Mouse (Mus musculus) ES-E14 (cell line): Measurements from ENCODE around the gene Drg1. TPM values are rescaled to one million over a fixed set of nuclear protein-coding genes. Genes with fewer than 3 reads are reported as not detected.
A peak's percentile ranks its signal among the peaks of the same experiment; 100 is the strongest.

Experiments used
- DNase-seq: peaks from one replicate; pipeline ENCODE4 v3.0.0-alpha.2; 2013; ENCODE audit warnings: low read depth, low spot score
- H3K27ac ChIP-seq: 2 replicates; pipeline ENCODE4 v1.5.1; 2012; ENCODE audit warnings: low read depth, mild to moderate bottlenecking, low read length, moderate library complexity, mixed read lengths; ENCODE audit not compliant: poor library complexity, insufficient read depth, severe bottlenecking
- H3K36me3 ChIP-seq: 2 replicates; pipeline ENCODE4 v1.6.1; 2012; ENCODE audit warnings: mild to moderate bottlenecking, low read length, moderate library complexity, mixed read lengths; ENCODE audit not compliant: control insufficient read depth, poor library complexity, insufficient read depth, severe bottlenecking
- H3K4me1 ChIP-seq, 2 experiments: fragments of 150-350 bp in 1 of 2; sonication (generic) in 1 of 2; 2 replicates each; pipeline ENCODE4 v1.6.1; 2012; ENCODE audit warnings: low read length in 2 of 2, mild to moderate bottlenecking in 1 of 2, mixed read lengths in 1 of 2; ENCODE audit not compliant: control insufficient read depth in 2 of 2, insufficient read depth in 2 of 2, poor library complexity in 1 of 2
- H3K4me3 ChIP-seq, 2 experiments: fragments of 150-350 bp in 1 of 2; sonication (generic) in 1 of 2; 2 replicates each; pipeline ENCODE4 v1.5.1; 2012; ENCODE audit warnings: low read length in 2 of 2, low read depth in 1 of 2, mild to moderate bottlenecking in 1 of 2, mixed read lengths in 1 of 2; ENCODE audit not compliant: insufficient read depth in 1 of 2, poor library complexity in 1 of 2, severe bottlenecking in 1 of 2
- H3K9ac ChIP-seq: 2 replicates; pipeline ENCODE4 v1.6.1; 2012; ENCODE audit warnings: low read depth, mild to moderate bottlenecking, low read length, mixed read lengths; ENCODE audit not compliant: poor library complexity, insufficient read depth, severe bottlenecking
- H3K9me3 ChIP-seq: fragments of 150-350 bp; sonication (generic); 2 replicates; pipeline ENCODE4 v1.6.1; 2012; ENCODE audit warnings: low read depth, mild to moderate bottlenecking, low read length; ENCODE audit not compliant: control insufficient read depth, insufficient read depth
- CHD2 ChIP-seq: IDR thresholded peaks from 2 replicates; pipeline ENCODE4 v1.6.1; 2014; ENCODE audit warnings: mild to moderate bottlenecking, low read depth, low read length, inconsistent platforms
- HCFC1 ChIP-seq: IDR thresholded peaks from 2 replicates; pipeline ENCODE4 v1.6.1; 2012; ENCODE audit warnings: low read length, inconsistent platforms, borderline replicate concordance; ENCODE audit not compliant: insufficient read depth
- MAFK ChIP-seq: IDR thresholded peaks from 2 replicates; pipeline ENCODE4 v1.6.1; 2014; ENCODE audit warnings: mild to moderate bottlenecking, low read depth, low read length, inconsistent platforms; ENCODE audit not compliant: insufficient read depth
- ZC3H11A ChIP-seq: IDR thresholded peaks from 2 replicates; pipeline ENCODE4 v1.6.1; 2012; ENCODE audit warnings: low read depth, mild to moderate bottlenecking, inconsistent platforms, low read length, borderline replicate concordance
- ZNF384 ChIP-seq: IDR thresholded peaks from 2 replicates; pipeline ENCODE4 v1.6.1; 2012; ENCODE audit warnings: low read depth, low read length, inconsistent platforms
- in situ Hi-C, 2 experiments: fragments of 600-800 bp; cut with MboI; formaldehyde crosslinking; loops; one replicate each; pipeline ENCODE4 v1.15.1; 2025; ENCODE audit warnings: low sequenced_read_pairs in 2 of 2, inconsistent platforms in 1 of 2; ENCODE audit not compliant: unreplicated experiment in 2 of 2
- total RNA-seq: library from RNA; depleted of rRNA; stranded (reverse); fragments of 300-350 nt; gene quantifications from 2 replicates; pipeline ENCODE4 v1.2.3, GENCODE M21; 2012; rRNA removed

Drg1 gene
- 119 and 180 TPM in 2 replicates for total RNA-seq

DNA sequence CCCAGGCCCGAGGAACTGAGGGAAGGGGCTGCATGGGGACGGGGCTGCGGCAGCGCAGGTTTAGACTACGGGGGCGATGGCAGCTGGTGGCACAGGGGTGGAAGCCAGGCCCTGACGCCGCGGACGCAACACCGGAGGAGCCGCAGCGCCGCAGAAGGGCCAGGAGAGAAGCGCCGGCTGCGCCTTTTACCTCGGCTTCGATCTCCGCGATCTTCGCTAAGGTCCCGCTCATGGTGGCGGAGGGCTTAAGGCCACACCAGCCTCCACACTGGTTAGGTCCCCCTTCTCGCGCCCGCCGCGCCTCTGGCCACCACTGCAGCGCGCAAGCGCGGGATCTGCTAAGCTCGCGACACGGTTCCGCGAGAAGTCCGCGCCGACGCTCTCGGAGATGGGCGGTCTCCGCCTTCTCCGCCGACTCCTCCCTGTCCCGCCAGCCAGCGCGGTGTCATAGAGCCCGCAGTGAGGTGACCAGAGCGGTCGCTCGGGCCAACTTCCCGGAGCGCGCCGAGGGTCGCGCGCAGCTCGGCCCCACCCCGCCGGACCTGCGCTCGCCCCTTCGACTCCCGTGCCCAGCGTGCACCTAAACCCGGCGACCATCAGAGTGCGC lies at the start of gene Drg1:
Gene Drg1 (minus strand): TSS at position 337 of the 607 bp plus-strand sequence.
- Histone ChIP-seq H3K9me3 (no peaks in the 10 kb centered on the region), H3K36me3 (peaks cover 13% of the 10 kb centered on the region), H3K9ac (peak within 1 kb of the TSS; percentile 97), H3K27ac (peak within 1 kb of the TSS; percentile 84), H3K4me1 (peaks cover 5 to 15% of the 10 kb centered on the region in 2 experiments), H3K4me3 (peak within 1 kb of the TSS; percentile 83 to 90)
- TF ChIP-seq MAFK (no peak), ZNF384 (no peak), HCFC1 (peak; percentile 62; the same call in 1 of the 2 replicates), ZC3H11A (no peak), CHD2 (peak; percentile 95)
- in situ Hi-C loops: no loop called here
- DNase-seq: peak; percentile 89

DNA sequence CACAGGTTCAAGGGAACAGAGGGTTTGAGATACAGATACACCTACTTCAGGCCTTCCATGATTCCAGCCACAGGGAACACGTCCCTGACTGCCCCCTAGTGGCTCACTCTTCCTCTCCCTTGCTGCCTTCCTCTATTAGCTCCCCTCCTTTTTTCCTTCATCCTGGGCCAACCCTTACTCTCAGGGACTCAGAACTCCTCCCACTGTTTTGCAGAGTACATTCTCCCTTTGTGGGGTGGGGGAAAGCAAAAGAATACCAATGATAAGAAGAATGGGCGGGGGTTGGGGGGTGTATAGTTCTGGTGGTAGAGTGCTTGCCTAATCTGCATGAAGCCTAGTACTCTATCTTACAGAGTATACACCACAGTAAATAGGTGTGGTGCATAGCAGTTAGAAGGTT lies 47.9 kb upstream of the Drg1 start:
- DNase-seq: peak; percentile 93
- Histone ChIP-seq H3K9ac (no peak overlapping the region), H3K36me3 (peaks cover 24% of the 10 kb centered on the region), H3K9me3 (no peaks in the 10 kb centered on the region), H3K4me3 (no peak overlapping the region), H3K27ac (no peak overlapping the region), H3K4me1 (peaks cover 2 to 4% of the 10 kb centered on the region in 2 experiments; a peak in 2 of 4 replicates)
- TF ChIP-seq ZC3H11A (peak; percentile 9; the same call in 1 of the 2 replicates), ZNF384 (no peak), MAFK (no peak), HCFC1 (no peak)
- in situ Hi-C loops: no loop called here

DNA sequence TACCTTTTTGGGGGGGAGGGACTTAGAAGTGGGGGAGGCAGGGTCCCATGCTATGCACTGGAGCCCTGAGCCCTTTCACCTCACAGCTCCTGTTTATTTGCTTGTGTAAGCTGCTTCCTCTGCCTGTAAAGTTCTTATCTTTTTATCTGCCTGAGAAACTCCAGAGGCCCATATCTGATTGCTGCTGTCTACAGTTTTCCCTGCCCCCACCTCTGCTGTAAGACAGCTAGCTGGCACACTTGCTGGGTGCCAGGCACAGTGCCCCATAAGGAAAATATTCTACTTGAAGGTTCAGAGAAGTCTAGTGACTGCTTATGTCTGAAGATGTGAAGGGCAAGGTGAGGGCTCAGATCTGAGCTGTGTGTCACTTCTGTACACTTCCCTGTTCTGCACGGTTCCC lies 47.1 kb upstream of the Drg1 start:
- Histone ChIP-seq H3K27ac (no peak overlapping the region), H3K4me1 (peaks cover 2 to 4% of the 10 kb centered on the region in 2 experiments; a peak in 2 of 4 replicates), H3K4me3 (no peak overlapping the region), H3K9me3 (no peaks in the 10 kb centered on the region), H3K9ac (no peak overlapping the region), H3K36me3 (peaks cover 30% of the 10 kb centered on the region)
- no peak for TF ChIP-seq HCFC1
- no peak for TF ChIP-seq ZC3H11A
- no peak for TF ChIP-seq MAFK
- TF ChIP-seq CHD2: no peak
- no peak for TF ChIP-seq ZNF384
- no peak for DNase-seq
- in situ Hi-C loops: no loop called here

DNA sequence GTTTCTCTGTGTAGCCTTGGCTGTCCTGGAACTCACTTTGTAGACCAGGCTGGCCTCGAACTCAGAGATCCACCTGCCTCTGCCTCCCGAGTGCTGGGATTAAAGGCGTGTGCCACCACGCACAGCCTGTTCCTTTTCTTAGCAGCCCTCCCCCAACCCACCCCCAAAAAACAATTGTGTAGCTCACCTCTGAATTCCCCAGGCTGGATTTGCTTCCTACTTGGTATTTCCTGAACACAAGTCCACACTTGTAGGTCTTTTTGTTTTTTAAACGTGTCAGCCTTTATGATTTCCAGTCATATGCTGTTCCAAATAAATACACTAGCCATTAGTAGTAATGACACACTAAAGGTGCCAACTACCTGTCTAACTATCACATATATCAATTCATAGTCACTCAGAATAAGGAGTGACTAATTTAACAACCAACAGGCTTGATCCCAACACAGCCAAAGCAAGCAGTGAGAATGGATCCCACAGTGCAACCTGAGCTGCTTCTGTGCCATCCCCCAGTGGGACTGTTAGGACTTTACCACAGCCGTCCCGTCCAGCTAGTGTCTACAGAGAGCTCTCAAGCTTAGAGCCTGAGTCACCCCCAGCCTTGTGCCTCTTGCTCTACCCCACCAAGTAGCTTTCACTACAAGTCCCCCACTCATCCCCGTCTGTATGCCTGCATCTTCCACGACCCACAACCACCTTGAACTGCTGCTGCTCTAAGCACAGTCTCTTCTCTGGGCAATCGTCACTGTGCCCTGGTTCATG lies 45.6 kb upstream of the Drg1 start:
- peaks cover 2 to 4% of the 10 kb centered on the region in 2 experiments; a peak in 2 of 4 replicates for H3K4me1 ChIP-seq
- H3K4me3 ChIP-seq: no peak overlapping the region
- TF ChIP-seq ZC3H11A: no peak
- TF ChIP-seq CHD2: no peak
- no peaks in the 10 kb centered on the region for H3K9me3 ChIP-seq
- H3K27ac ChIP-seq: no peak overlapping the region
- DNase-seq: no peak
- peaks cover 46% of the 10 kb centered on the region for H3K36me3 ChIP-seq
- H3K9ac ChIP-seq: no peak overlapping the region
- in situ Hi-C loops: no loop called here
